Mouse (Mus musculus): ENCODE results near the gene Acsm3.

The Acsm3 gene

GRCm38 (mm10) chr7:119794251-119794638, 33.5 kb downstream of the Acsm3 start:
- in situ Hi-C loops (cut with MboI; ENCODE audit: low sequenced_read_pairs): no loop called here

- in situ Hi-C loops (cut with MboI; ENCODE audit: low sequenced_read_pairs): no loop called here
These were observed 34.6 kb downstream of the Acsm3 start for GRCm38 (mm10) chr7:119795311-119795710.

- in situ Hi-C loops (cut with MboI; ENCODE audit: low sequenced_read_pairs): no loop called here
These were observed 39.8 kb downstream of the Acsm3 start for GRCm38 (mm10) chr7:119800488-119800887.

- in situ Hi-C loops (cut with MboI; ENCODE audit: low sequenced_read_pairs): no loop called here
These were observed 40.3 kb downstream of the Acsm3 start for GRCm38 (mm10) chr7:119800991-119801390.

GRCm38 (mm10) chr7:119807396-119807795, 46.7 kb downstream of the Acsm3 start:
- in situ Hi-C loops (cut with MboI; ENCODE audit: low sequenced_read_pairs): no loop called here

GRCm38 (mm10) chr7:119808723-119809122, 48.0 kb downstream of the Acsm3 start:
- in situ Hi-C loops (cut with MboI; ENCODE audit: low sequenced_read_pairs): no loop called here

- in situ Hi-C loops (cut with MboI; ENCODE audit: low sequenced_read_pairs): no loop called here
These were observed 74.6 kb downstream of the Acsm3 start for GRCm38 (mm10) chr7:119835371-119835770.

- in situ Hi-C loops (cut with MboI; ENCODE audit: low sequenced_read_pairs): no loop called here
These were observed 75.5 kb downstream of the Acsm3 start for GRCm38 (mm10) chr7:119835996-119836777.
